Mouse (Mus musculus) liver, embryonic 14 days (tissue): Measurements from ENCODE around the gene Awat2. TPM values are rescaled to one million over a fixed set of nuclear protein-coding genes. Genes with fewer than 3 reads are reported as not detected.

ENCODE experiments used
- polyA plus RNA-seq: library from polyadenylated mRNA; depleted of rRNA; stranded (reverse); fragments of >200 nt; gene quantifications from 2 replicates; pipeline ENCODE4 v1.2.3, GENCODE M21; 2012; rRNA removed

Awat2 gene
- 0.20 and 0.21 TPM in 2 replicates for polyA plus RNA-seq

DNA sequence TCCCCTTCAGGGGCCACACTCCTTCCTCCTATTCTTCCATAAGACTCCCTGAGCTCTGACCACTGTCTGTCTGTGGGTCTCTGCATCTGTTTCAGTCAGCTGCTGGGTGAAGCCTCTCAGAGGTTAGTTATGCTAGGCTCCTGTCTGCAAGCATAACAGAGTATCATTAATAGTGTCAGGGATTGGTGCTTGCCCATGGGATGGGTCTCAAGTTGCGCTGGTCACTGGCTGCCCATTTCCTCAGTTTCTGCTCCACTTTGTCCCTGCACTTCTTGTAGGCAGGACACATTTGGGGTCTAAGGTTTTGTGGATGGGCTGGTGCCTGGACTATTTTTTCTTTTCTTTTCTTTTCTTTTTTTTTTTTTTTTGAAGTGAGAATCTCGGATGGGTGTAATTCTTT lies at the start of gene Awat2:
TSS of gene Awat2 (minus strand) at position 101 of the 400 bp plus-strand sequence.

DNA sequence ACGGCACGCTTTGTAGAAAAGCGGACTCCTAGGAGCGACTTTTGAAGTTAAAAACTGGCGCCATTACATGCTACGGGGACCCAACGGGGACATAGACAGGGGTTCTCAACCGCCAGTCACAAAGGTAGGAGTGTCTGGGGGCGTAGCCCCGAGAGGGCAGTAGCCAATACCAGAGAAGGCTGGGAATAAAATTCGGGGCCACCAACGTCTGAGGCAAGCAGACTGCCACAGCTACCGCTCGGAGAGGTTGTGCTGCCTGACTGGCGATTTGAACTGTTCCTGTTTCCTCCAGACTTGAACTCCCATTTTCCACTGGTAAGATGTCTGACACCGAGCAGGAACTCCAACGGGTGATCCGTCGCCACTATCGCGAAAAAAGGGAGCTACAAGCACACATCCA lies 13.8 kb downstream of the Awat2 start, which contains the start of gene Otud6a:
TSS of gene Otud6a (plus strand) at position 321 of the 400 bp plus-strand sequence.

Other genes starting within 250 kb of the Awat2 start
- gene Otud6a, start 13.7 kb downstream of the Awat2 start, polyA plus RNA-seq, result not detected in 2 replicates
- 28.4 and 32.2 TPM in 2 replicates for gene Igbp1, start 51.6 kb upstream of the Awat2 start, polyA plus RNA-seq
- gene Dgat2l6, start 82.1 kb upstream of the Awat2 start, polyA plus RNA-seq, result 0.01 TPM in 1 of 2 replicates, not detected in the other
- not detected in 2 replicates for gene Awat1, start 129.5 kb upstream of the Awat2 start, polyA plus RNA-seq
- 0.15 and 0.20 TPM in 2 replicates for gene P2ry4, start 152.2 kb upstream of the Awat2 start, polyA plus RNA-seq
- not detected in 2 replicates for gene Arr3, start 162.8 kb upstream of the Awat2 start, polyA plus RNA-seq
- 14.6 and 16.9 TPM in 2 replicates for gene Kif4, start 183.0 kb upstream of the Awat2 start, polyA plus RNA-seq
- gene Pdzd11, start 183.9 kb upstream of the Awat2 start, polyA plus RNA-seq, result 29.0 and 29.5 TPM in 2 replicates